Mouse (Mus musculus) intestine, postnatal 0 days (tissue): ENCODE data around the gene Otop2. TPM values are rescaled to one million over a fixed set of nuclear protein-coding genes. Genes with fewer than 3 reads are reported as not detected.

Experiments used
- ATAC-seq: fragments of 200-750 bp; cut with Nextera tagmentation; 2 replicates; pipeline ENCODE4 v1.8.0; 2017; ENCODE audit warnings: mild to moderate bottlenecking, moderate TSS enrichment, moderate library complexity
- H3K27ac ChIP-seq: fragments of 300-500 bp; sonication (generic); 2 replicates; pipeline ENCODE4 v1.5.1; 2014; ENCODE audit warnings: mild to moderate bottlenecking, low read depth, low read length, moderate library complexity
- H3K27me3 ChIP-seq: fragments of 300-500 bp; sonication (generic); replicated peaks from 2 replicates; pipeline ENCODE4 v1.6.1; 2014; ENCODE audit warnings: low read length, mixed read lengths; ENCODE audit not compliant: control insufficient read depth, insufficient read depth
- H3K36me3 ChIP-seq: fragments of 300-500 bp; sonication (generic); 2 replicates; pipeline ENCODE4 v1.6.1; 2014; ENCODE audit warnings: mild to moderate bottlenecking, moderate library complexity; ENCODE audit not compliant: control insufficient read depth, insufficient read depth
- H3K4me1 ChIP-seq: fragments of 300-500 bp; sonication (generic); replicated peaks from 2 replicates; pipeline ENCODE4 v1.6.1; 2014; ENCODE audit warnings: antibody characterized with exemption, low read length, mixed read lengths; ENCODE audit not compliant: control insufficient read depth, insufficient read depth
- H3K4me2 ChIP-seq: fragments of 300-500 bp; sonication (generic); replicated peaks from 2 replicates; pipeline ENCODE4 v1.6.1; 2014; ENCODE audit warnings: low read depth, mild to moderate bottlenecking, moderate library complexity
- H3K4me3 ChIP-seq: fragments of 300-500 bp; sonication (generic); 2 replicates; pipeline ENCODE4 v1.5.1; 2014; ENCODE audit warnings: low read depth, low read length
- H3K9ac ChIP-seq: fragments of 300-500 bp; sonication (generic); 2 replicates; pipeline ENCODE4 v1.6.1; 2014; ENCODE audit warnings: mild to moderate bottlenecking, low read depth, low read length
- H3K9me3 ChIP-seq: fragments of 300-500 bp; sonication (generic); 2 replicates; pipeline ENCODE4 v1.6.1; 2016; ENCODE audit warnings: mixed run types; ENCODE audit not compliant: control insufficient read depth
- CTCF ChIP-seq: sonication (generic); IDR thresholded peaks from 2 replicates; pipeline ENCODE4 v1.5.1; 2016; ENCODE audit warnings: low read depth, mild to moderate bottlenecking, control low read depth, antibody characterized with exemption, moderate library complexity
- WGBS: fragments of 180-500 bp; shearing (Covaris S2); extraction: QIAGEN DNeasy Blood & Tissue Kit; methylation state at CpG from one replicate; pipeline ENCODE4 v1.1.7; 2014; 5-methylcytosine and 5-hydroxymethylcytosine counted together
- polyA plus RNA-seq: library from polyadenylated mRNA; unstranded; fragments of >200 nt; fragmentation: Nextera tagmentation; extraction: Ambion mirVana; gene quantifications from 2 replicates; pipeline ENCODE4 v1.2.1, GENCODE M21; 2015

Gene Otop2
- polyA plus RNA-seq, 1 experiment from 2014 or later: 0.05 TPM

DNA sequence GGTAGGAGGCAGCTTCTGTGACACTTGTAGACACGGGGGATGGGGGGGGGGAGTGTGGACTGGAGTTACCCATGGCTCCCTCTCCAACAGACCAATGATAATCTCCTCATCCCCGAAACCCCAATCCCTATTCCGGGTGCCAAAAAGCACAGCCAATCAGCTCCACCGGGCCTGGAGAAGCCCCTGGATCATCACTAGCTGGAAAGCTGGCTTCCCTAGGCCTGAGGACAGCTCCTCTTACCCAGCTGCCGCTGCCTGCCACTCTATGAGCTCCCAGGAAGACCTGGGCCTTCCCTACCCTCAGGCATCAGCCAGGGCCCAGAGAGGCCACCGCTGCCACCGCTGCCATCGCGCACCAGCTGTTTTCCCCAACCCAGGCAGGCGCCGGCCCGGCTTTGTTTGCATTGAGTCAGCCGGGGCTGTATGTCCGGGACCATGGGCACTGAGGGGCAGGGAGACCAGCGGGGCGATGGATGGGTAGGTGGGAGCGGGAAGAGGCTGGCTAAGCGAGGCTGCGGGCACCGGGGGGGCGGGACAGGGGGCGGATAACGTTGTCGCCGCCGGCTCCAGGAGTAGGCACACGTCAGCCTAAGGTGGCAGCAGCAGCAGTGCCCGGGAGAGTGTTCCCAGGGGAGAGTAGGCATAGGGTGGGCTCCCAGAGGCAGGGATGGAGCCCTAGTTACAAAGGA is 59.9 kb downstream of the Otop2 start:
- Histone ChIP-seq H3K4me2 (peak overlapping the region; percentile 93), H3K4me1 (no peaks in the 10 kb centered on the region), H3K9ac (peak overlapping the region; percentile 50), H3K4me3 (peak overlapping the region; percentile 56), H3K36me3 (no peaks in the 10 kb centered on the region), H3K9me3 (no peaks in the 10 kb centered on the region), H3K27me3 (peaks cover 14% of the 10 kb centered on the region), H3K27ac (no peak overlapping the region)
- no peak for TF ChIP-seq CTCF
- peak; percentile 20; the same call in 1 of the 2 replicates for ATAC-seq
- WGBS: 7% methylated on average over 26 of the region's 28 CpGs

DNA sequence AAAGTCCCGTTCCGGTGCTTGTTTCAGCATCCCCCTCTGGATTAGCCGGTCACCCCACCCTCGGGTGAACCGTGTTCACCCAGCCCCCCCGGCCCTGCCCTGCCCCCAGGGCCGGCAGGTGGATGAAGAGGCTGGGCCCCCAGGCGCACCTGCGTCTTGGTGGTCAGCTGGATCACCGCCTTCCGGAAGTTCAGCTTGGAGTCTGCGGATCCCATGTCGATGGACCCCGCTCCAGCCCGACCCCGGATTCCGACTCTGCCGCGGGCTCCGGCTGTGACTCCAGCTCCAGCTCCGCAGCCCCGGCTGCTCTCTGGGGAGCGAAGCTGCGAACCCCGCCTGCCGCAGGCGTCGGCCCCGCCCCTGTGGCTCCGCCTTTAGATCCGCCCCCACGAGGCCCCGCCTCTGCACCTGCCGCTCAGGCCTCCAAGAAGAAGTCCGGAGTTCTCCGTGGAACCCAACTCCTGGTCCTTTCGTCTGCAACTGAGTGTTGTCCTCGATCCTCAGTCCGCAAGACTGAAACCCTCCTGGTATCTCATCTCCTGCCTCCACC is 60.5 kb downstream of the Otop2 start, which contains the start of gene Hid1:
Gene Hid1 (minus strand): TSS at position 362 of the 550 bp plus-strand sequence.
- H3K4me3 ChIP-seq: peak within 1 kb of the TSS; percentile 56
- H3K27me3 ChIP-seq: peaks cover 14% of the 10 kb centered on the region
- H3K36me3 ChIP-seq: no peaks in the 10 kb centered on the region
- H3K9me3 ChIP-seq: no peaks in the 10 kb centered on the region
- TF ChIP-seq CTCF: no peak
- peak within 1 kb of the TSS; percentile 93 for H3K4me2 ChIP-seq
- under 1% methylated on average over 38 of the region's 39 CpGs for WGBS
- peak; percentile 74 for ATAC-seq
- H3K27ac ChIP-seq: no peak within 1 kb of the TSS
- H3K9ac ChIP-seq: peak within 1 kb of the TSS; percentile 50
- H3K4me1 ChIP-seq: no peaks in the 10 kb centered on the region

- no peak for TF ChIP-seq CTCF
- no peak overlapping the region for H3K4me3 ChIP-seq
- H3K27me3 ChIP-seq: peaks cover 23% of the 10 kb centered on the region
Measured at GRCm38 (mm10) chr11:115370368-115370767, 63.4 kb downstream of the Otop2 start.

GRCm38 (mm10) chr11:115371354-115371753 is 64.4 kb downstream of the Otop2 start:
- no peak for ATAC-seq
- H3K9me3 ChIP-seq: no peaks in the 10 kb centered on the region
- no peak for TF ChIP-seq CTCF
- WGBS: 69% methylated on average over 8 of the region's 8 CpGs
- no peak overlapping the region for H3K27ac ChIP-seq
- no peaks in the 10 kb centered on the region for H3K36me3 ChIP-seq
- peaks cover 18% of the 10 kb centered on the region for H3K27me3 ChIP-seq
- no peaks in the 10 kb centered on the region for H3K4me1 ChIP-seq
- no peak overlapping the region for H3K9ac ChIP-seq
- H3K4me2 ChIP-seq: no peak overlapping the region
- no peak overlapping the region for H3K4me3 ChIP-seq

More at GRCm38 (mm10) chr11:115370368-115370767, 63.4 kb downstream of the Otop2 start:
- no peak overlapping the region for H3K4me2 ChIP-seq
- 67% methylated on average over 7 of the region's 7 CpGs for WGBS
- H3K9me3 ChIP-seq: no peaks in the 10 kb centered on the region
- H3K27ac ChIP-seq: no peak overlapping the region
- no peak overlapping the region for H3K9ac ChIP-seq
- no peaks in the 10 kb centered on the region for H3K36me3 ChIP-seq
- no peak for ATAC-seq
- no peaks in the 10 kb centered on the region for H3K4me1 ChIP-seq

GRCm38 (mm10) chr11:115372015-115372414 is 65.1 kb downstream of the Otop2 start:
- H3K27ac ChIP-seq: no peak overlapping the region
- ATAC-seq: no peak
- H3K4me1 ChIP-seq: no peaks in the 10 kb centered on the region
- peaks cover 16% of the 10 kb centered on the region for H3K27me3 ChIP-seq
- H3K4me2 ChIP-seq: no peak overlapping the region
- no peak for TF ChIP-seq CTCF
- H3K9me3 ChIP-seq: no peaks in the 10 kb centered on the region
- H3K4me3 ChIP-seq: no peak overlapping the region
- no peaks in the 10 kb centered on the region for H3K36me3 ChIP-seq
- no peak overlapping the region for H3K9ac ChIP-seq
- WGBS: 67% methylated on average over 1 of the region's 1 CpGs

- no peaks in the 10 kb centered on the region for H3K4me1 ChIP-seq
- WGBS: 50% methylated on average over 2 of the region's 2 CpGs
- H3K4me3 ChIP-seq: no peak overlapping the region
- H3K27ac ChIP-seq: no peak overlapping the region
- H3K36me3 ChIP-seq: no peaks in the 10 kb centered on the region
- no peak overlapping the region for H3K9ac ChIP-seq
- ATAC-seq: no peak
- H3K27me3 ChIP-seq: peaks cover 9% of the 10 kb centered on the region
- H3K4me2 ChIP-seq: no peak overlapping the region
- TF ChIP-seq CTCF: no peak
- H3K9me3 ChIP-seq: no peaks in the 10 kb centered on the region
Measured at GRCm38 (mm10) chr11:115372737-115373136, 65.8 kb downstream of the Otop2 start.
